Mouse (Mus musculus) hindbrain, embryonic 14.5 days (tissue): Measurements from ENCODE around the gene Lrmda. TPM values are rescaled to one million over a fixed set of nuclear protein-coding genes. Genes with fewer than 3 reads are reported as not detected.

Experiments
- ATAC-seq: fragments of 200-750 bp; cut with Nextera tagmentation; 2 replicates; pipeline ENCODE4 v1.8.0; 2017; ENCODE audit warnings: moderate number of reproducible peaks, mild to moderate bottlenecking, moderate TSS enrichment, moderate library complexity; ENCODE audit not compliant: low FRiP score
- DNase-seq: peaks from one replicate; pipeline ENCODE4 v3.0.0-alpha.2; 2015; ENCODE audit warnings: low spot score
- H3K27ac ChIP-seq: fragments of 300-500 bp; sonication (generic); 2 replicates; pipeline ENCODE4 v1.5.1; 2014; ENCODE audit warnings: mild to moderate bottlenecking, moderate library complexity
- H3K27me3 ChIP-seq: fragments of 300-500 bp; sonication (generic); 2 replicates; pipeline ENCODE4 v1.6.1; 2014; ENCODE audit warnings: mild to moderate bottlenecking, low read length, mixed read lengths; ENCODE audit not compliant: control insufficient read depth, insufficient read depth
- H3K36me3 ChIP-seq: fragments of 300-500 bp; sonication (generic); replicated peaks from 2 replicates; pipeline ENCODE4 v1.6.1; 2014; ENCODE audit not compliant: control insufficient read depth, insufficient read depth
- H3K4me1 ChIP-seq: fragments of 300-500 bp; sonication (generic); replicated peaks from 2 replicates; pipeline ENCODE4 v1.6.1; 2014; ENCODE audit warnings: antibody characterized with exemption, low read length, mixed read lengths; ENCODE audit not compliant: control insufficient read depth, insufficient read depth
- H3K4me2 ChIP-seq: fragments of 300-500 bp; sonication (generic); replicated peaks from 2 replicates; pipeline ENCODE4 v1.6.1; 2014; ENCODE audit warnings: mild to moderate bottlenecking, moderate library complexity
- H3K4me3 ChIP-seq: fragments of 300-500 bp; sonication (generic); replicated peaks from 2 replicates; pipeline ENCODE4 v1.5.1; 2014; ENCODE audit warnings: mild to moderate bottlenecking, low read length
- H3K9ac ChIP-seq: fragments of 300-500 bp; sonication (generic); 2 replicates; pipeline ENCODE4 v1.6.1; 2014
- H3K9me3 ChIP-seq: fragments of 300-500 bp; sonication (generic); 2 replicates; pipeline ENCODE4 v1.6.1; 2016; ENCODE audit warnings: low read length; ENCODE audit not compliant: control insufficient read depth
- WGBS: fragments of 180-500 bp; shearing (Covaris S2); extraction: QIAGEN DNeasy Blood & Tissue Kit; methylation state at CpG from one replicate; pipeline ENCODE4 v1.1.7; 2014; 5-methylcytosine and 5-hydroxymethylcytosine counted together
- polyA plus RNA-seq: library from polyadenylated mRNA; unstranded; fragments of >200 nt; fragmentation: Nextera tagmentation; extraction: Ambion mirVana; gene quantifications from 2 replicates; pipeline ENCODE4 v1.2.1, GENCODE M21; 2014

The Lrmda gene
- polyA plus RNA-seq, 1 experiment from 2014 or later, result 0.64 TPM

GRCm38 (mm10) chr14:22921796-22922195, 902.3 kb downstream of the Lrmda start:
- Histone ChIP-seq H3K4me2 (no peak overlapping the region), H3K27ac (no peak overlapping the region), H3K4me3 (no peak overlapping the region), H3K27me3 (no peaks in the 10 kb centered on the region), H3K4me1 (no peaks in the 10 kb centered on the region), H3K9me3 (no peaks in the 10 kb centered on the region; the same call in 1 of the 2 replicates), H3K36me3 (no peaks in the 10 kb centered on the region), H3K9ac (no peak overlapping the region)
- ATAC-seq (no peak), DNase-seq (no peak)
- WGBS, result 89% methylated on average over 2 of the region's 2 CpGs

- H3K9me3 ChIP-seq, result no peaks in the 10 kb centered on the region; the same call in 1 of the 2 replicates
- no peaks in the 10 kb centered on the region for H3K36me3 ChIP-seq
- DNase-seq, result no peak
- H3K4me2 ChIP-seq, result no peak overlapping the region
- H3K9ac ChIP-seq, result no peak overlapping the region
- ATAC-seq, result no peak
- WGBS, result 88% methylated on average over 4 of the region's 4 CpGs
- no peaks in the 10 kb centered on the region for H3K27me3 ChIP-seq
- no peak overlapping the region for H3K4me3 ChIP-seq
- H3K27ac ChIP-seq, result no peak overlapping the region
- H3K4me1 ChIP-seq, result no peaks in the 10 kb centered on the region
Observed at GRCm38 (mm10) chr14:22922571-22922970, 903.1 kb downstream of the Lrmda start.

- WGBS, result 77% methylated on average over 1 of the region's 2 CpGs
- no peaks in the 10 kb centered on the region for H3K27me3 ChIP-seq
- no peak overlapping the region for H3K9ac ChIP-seq
- H3K4me1 ChIP-seq, result no peaks in the 10 kb centered on the region
- no peak overlapping the region for H3K27ac ChIP-seq
- no peaks in the 10 kb centered on the region for H3K36me3 ChIP-seq
- DNase-seq, result no peak
- no peak overlapping the region for H3K4me3 ChIP-seq
- no peak for ATAC-seq
- no peaks in the 10 kb centered on the region; the same call in 1 of the 2 replicates for H3K9me3 ChIP-seq
- H3K4me2 ChIP-seq, result no peak overlapping the region
Observed at GRCm38 (mm10) chr14:22923251-22923650, 903.7 kb downstream of the Lrmda start.

GRCm38 (mm10) chr14:22928263-22928662, 908.8 kb downstream of the Lrmda start:
- ATAC-seq (no peak), DNase-seq (no peak)
- WGBS, result 88% methylated on average over 2 of the region's 2 CpGs
- no peak overlapping the region for H3K4me2 ChIP-seq
- H3K27me3 ChIP-seq, result no peaks in the 10 kb centered on the region
- no peaks in the 10 kb centered on the region for H3K4me1 ChIP-seq
- H3K4me3 ChIP-seq, result no peak overlapping the region
- no peak overlapping the region for H3K27ac ChIP-seq
- H3K9me3 ChIP-seq, result no peaks in the 10 kb centered on the region; the same call in 1 of the 2 replicates
- no peak overlapping the region for H3K9ac ChIP-seq
- H3K36me3 ChIP-seq, result no peaks in the 10 kb centered on the region

GRCm38 (mm10) chr14:22928683-22929082, 909.2 kb downstream of the Lrmda start:
- DNase-seq, result no peak
- Histone ChIP-seq H3K4me1 (no peaks in the 10 kb centered on the region), H3K36me3 (no peaks in the 10 kb centered on the region), H3K9ac (no peak overlapping the region), H3K27me3 (no peaks in the 10 kb centered on the region), H3K27ac (no peak overlapping the region), H3K4me3 (no peak overlapping the region), H3K9me3 (no peaks in the 10 kb centered on the region; the same call in 1 of the 2 replicates), H3K4me2 (no peak overlapping the region)
- ATAC-seq, result no peak
- WGBS, result 97% methylated on average over 1 of the region's 1 CpGs

GRCm38 (mm10) chr14:22929585-22929984, 910.1 kb downstream of the Lrmda start:
- 95% methylated on average over 2 of the region's 2 CpGs for WGBS
- H3K27me3 ChIP-seq, result no peaks in the 10 kb centered on the region
- H3K27ac ChIP-seq, result no peak overlapping the region
- H3K4me1 ChIP-seq, result no peaks in the 10 kb centered on the region
- no peaks in the 10 kb centered on the region; the same call in 1 of the 2 replicates for H3K9me3 ChIP-seq
- H3K4me2 ChIP-seq, result no peak overlapping the region
- no peak overlapping the region for H3K9ac ChIP-seq
- no peaks in the 10 kb centered on the region for H3K36me3 ChIP-seq
- DNase-seq (no peak), ATAC-seq (no peak)
- H3K4me3 ChIP-seq, result no peak overlapping the region

GRCm38 (mm10) chr14:22930488-22931046, 911.1 kb downstream of the Lrmda start:
- Histone ChIP-seq H3K9ac (no peak overlapping the region), H3K27ac (no peak overlapping the region), H3K36me3 (no peaks in the 10 kb centered on the region), H3K4me1 (no peaks in the 10 kb centered on the region), H3K9me3 (no peaks in the 10 kb centered on the region; the same call in 1 of the 2 replicates), H3K27me3 (no peaks in the 10 kb centered on the region), H3K4me3 (no peak overlapping the region), H3K4me2 (no peak overlapping the region)
- peak; percentile 53; the same call in 1 of the 2 replicates for ATAC-seq
- DNase-seq, result peak; percentile 44
- 52% methylated on average over 9 of the region's 9 CpGs for WGBS

GRCm38 (mm10) chr14:22931114-22931822, 911.8 kb downstream of the Lrmda start:
- Histone ChIP-seq H3K36me3 (no peaks in the 10 kb centered on the region), H3K27me3 (no peaks in the 10 kb centered on the region), H3K4me3 (no peak overlapping the region), H3K4me1 (no peaks in the 10 kb centered on the region), H3K27ac (no peak overlapping the region), H3K4me2 (no peak overlapping the region), H3K9me3 (no peaks in the 10 kb centered on the region; the same call in 1 of the 2 replicates), H3K9ac (no peak overlapping the region)
- 84% methylated on average over 4 of the region's 4 CpGs for WGBS
- ATAC-seq, result no peak
- no peak for DNase-seq

GRCm38 (mm10) chr14:22936701-22937100, 917.2 kb downstream of the Lrmda start:
- no peak for ATAC-seq
- H3K27me3 ChIP-seq, result no peaks in the 10 kb centered on the region
- H3K9ac ChIP-seq, result no peak overlapping the region
- no peaks in the 10 kb centered on the region for H3K36me3 ChIP-seq
- DNase-seq, result no peak
- H3K4me1 ChIP-seq, result no peaks in the 10 kb centered on the region
- no peak overlapping the region for H3K4me3 ChIP-seq
- 88% methylated on average over 3 of the region's 3 CpGs for WGBS
- H3K9me3 ChIP-seq, result no peaks in the 10 kb centered on the region
- H3K27ac ChIP-seq, result no peak overlapping the region
- no peak overlapping the region for H3K4me2 ChIP-seq
